Mouse (Mus musculus): Measurements from ENCODE around the gene Cap2.

GRCm38 (mm10) chr13:46526645-46527044 is 25.0 kb downstream of the Cap2 start:
- no peak for TF ChIP-seq GATA1 (IDR thresholded peaks at IDR 0.05; ENCODE audit: low read length)
- no peak for TF ChIP-seq TAL1 (IDR thresholded peaks at IDR 0.05; ENCODE audit: low read length)

All from erythroblast, embryonic 14.5 days (primary cell).